Mouse (Mus musculus): Measurements from ENCODE around the gene Amhr2.

GRCm38 (mm10) chr15:102449366-102449765, 4.2 kb downstream of the Amhr2 start:
- TF ChIP-seq CTCF (IDR thresholded peaks at IDR 0.05; ENCODE audit: control insufficient read depth, insufficient read depth, insufficient read length): no peak
- no peak for TF ChIP-seq USF1 (IDR thresholded peaks at IDR 0.05; ENCODE audit: low read depth)
- TF ChIP-seq MYOD1 (IDR thresholded peaks at IDR 0.05; ENCODE audit: control insufficient read depth, insufficient read length, low read depth): no peak
- TF ChIP-seq MYOG (IDR thresholded peaks at IDR 0.05; ENCODE audit: control insufficient read depth, extremely low read depth, insufficient read length): no peak
- no peak for TF ChIP-seq MAX (IDR thresholded peaks at IDR 0.05)
- no peak for TF ChIP-seq FOSL1 (IDR thresholded peaks at IDR 0.05; ENCODE audit: insufficient read depth, low read length, poor library complexity, severe bottlenecking)
